Mouse (Mus musculus) bone marrow macrophage, adult 2 months (primary cell): ENCODE measurements around the gene Nup37.

ENCODE experiments used
- CTCF ChIP-seq: IDR thresholded peaks from 2 replicates; pipeline ENCODE4 v1.5.1; 2012; ENCODE audit warnings: low read depth, mild to moderate bottlenecking, low read length, moderate library complexity
- POLR2A ChIP-seq: IDR thresholded peaks from 2 replicates; pipeline ENCODE4 v1.6.1; 2012; ENCODE audit warnings: mild to moderate bottlenecking, low read depth, low read length, borderline replicate concordance

DNA sequence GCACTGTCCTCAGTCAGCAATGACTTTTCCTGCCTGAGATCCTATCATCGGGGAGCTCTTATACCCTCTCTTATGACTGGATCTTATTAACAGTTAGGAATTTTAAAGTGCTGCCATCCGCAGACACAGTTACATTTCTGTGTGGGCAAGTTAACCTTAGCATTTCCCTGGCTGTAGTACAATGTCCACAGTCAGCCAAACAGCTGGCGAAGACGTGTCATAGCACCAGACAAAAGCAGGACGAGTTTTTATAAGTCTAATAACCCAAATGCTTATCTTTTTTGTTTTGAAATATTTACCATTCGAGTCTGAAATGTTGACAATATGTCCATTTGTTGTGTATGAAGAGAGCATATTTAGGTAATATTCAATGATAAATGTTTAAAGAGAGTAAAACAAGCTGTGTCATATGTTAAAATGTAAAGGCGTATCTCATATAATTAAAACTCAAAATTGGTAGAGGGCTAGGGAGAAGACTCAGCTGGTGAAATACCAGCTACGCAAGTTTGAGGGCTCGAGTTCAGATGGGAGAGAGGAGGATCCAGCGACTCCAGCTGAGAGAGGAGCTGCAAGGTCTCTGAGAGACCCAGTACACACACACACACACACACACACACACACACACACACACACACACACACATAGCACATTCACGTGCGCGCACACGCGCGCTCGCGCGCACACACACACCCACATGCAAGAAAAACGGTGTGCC is 68.2 kb downstream of the Nup37 start:
- TF ChIP-seq CTCF: no peak
- TF ChIP-seq POLR2A: no peak
